Mouse (Mus musculus): ENCODE results near the gene Setdb2. TPM values are rescaled to one million over a fixed set of nuclear protein-coding genes. Genes with fewer than 3 reads are reported as not detected.

The Setdb2 gene
- polyA plus RNA-seq, 1 experiment from 2014 or later = 14.1 TPM

Other genes starting within 250 kb of the Setdb2 start
- gene Rcbtb1, start 239.7 kb downstream of the Setdb2 start, polyA plus RNA-seq (2014; fragmentation: Nextera tagmentation; extraction: Ambion mirVana) = 117 and 127 TPM in 2 replicates
- gene Gm6904, start 180.7 kb downstream of the Setdb2 start, polyA plus RNA-seq (2014; fragmentation: Nextera tagmentation; extraction: Ambion mirVana) = not detected in 2 replicates
- gene Phf11a, start 143.4 kb downstream of the Setdb2 start, polyA plus RNA-seq (2014; fragmentation: Nextera tagmentation; extraction: Ambion mirVana) = not detected in 2 replicates
- not detected in 2 replicates for gene Phf11b, start 99.5 kb downstream of the Setdb2 start, polyA plus RNA-seq (2014; fragmentation: Nextera tagmentation; extraction: Ambion mirVana)
- 0.17 and 0.39 TPM in 2 replicates for gene Phf11d, start 75.4 kb downstream of the Setdb2 start, polyA plus RNA-seq (2014; fragmentation: Nextera tagmentation; extraction: Ambion mirVana)
- gene Phf11c, start 45.5 kb downstream of the Setdb2 start, polyA plus RNA-seq (2014; fragmentation: Nextera tagmentation; extraction: Ambion mirVana) = 0.91 and 1.3 TPM in 2 replicates
- 52.5 and 53.0 TPM in 2 replicates for gene Cab39l, start 88 bp upstream of the Setdb2 start, polyA plus RNA-seq (2014; fragmentation: Nextera tagmentation; extraction: Ambion mirVana)
- 24.6 and 32.5 TPM in 2 replicates for gene Cdadc1, start 157.1 kb upstream of the Setdb2 start, polyA plus RNA-seq (2014; fragmentation: Nextera tagmentation; extraction: Ambion mirVana)
- 36.8 and 38.7 TPM in 2 replicates for gene Shisa2, start 184.4 kb upstream of the Setdb2 start, polyA plus RNA-seq (2014; fragmentation: Nextera tagmentation; extraction: Ambion mirVana)